Mouse (Mus musculus) spleen, adult 18-20 months (tissue): ENCODE data around the gene 4930467E23Rik.
"Not testable (repeated sequence)": the region's sequence is repeated elsewhere in the genome, so short reads cannot be mapped to it uniquely, and the experiment has no call there.

Source experiments
- DNase-seq, 2 experiments: peaks; one replicate each; pipeline ENCODE4 v3.0.0; 2022; ENCODE audit warnings: mixed read lengths in 2 of 2

4930467E23Rik gene

DNA sequence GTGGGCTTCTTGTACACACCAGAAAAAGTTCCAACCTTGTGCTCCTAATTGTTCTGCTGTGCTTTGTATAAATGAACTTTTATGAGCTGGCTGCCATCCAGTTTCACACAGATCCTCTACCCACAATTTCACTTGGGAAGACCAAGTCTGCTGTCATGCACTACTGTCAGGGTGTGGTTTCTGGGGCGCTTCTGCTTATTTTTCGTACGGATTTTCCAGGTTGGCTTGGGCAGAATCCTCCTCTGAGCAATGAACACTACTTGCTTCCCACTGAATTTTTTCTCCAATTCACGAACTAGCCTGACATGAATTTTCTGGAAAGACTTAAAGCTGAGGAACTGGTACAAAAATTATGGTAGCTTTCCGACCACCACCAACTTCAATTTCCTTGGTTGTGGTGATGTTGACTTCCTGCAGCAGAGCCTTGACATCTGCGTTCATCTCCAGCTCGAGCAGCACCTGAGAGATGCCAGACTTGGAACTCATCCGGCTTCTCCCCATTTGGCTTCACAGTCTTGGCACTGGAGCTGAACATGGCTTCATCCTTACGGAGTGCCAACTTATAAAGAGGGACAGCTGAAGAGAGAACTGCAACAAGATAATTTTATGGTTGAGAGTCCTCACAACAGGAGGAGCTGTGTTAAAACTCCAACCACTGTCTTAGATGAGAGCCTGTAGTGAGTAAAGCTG is 18.1 kb upstream of the 4930467E23Rik start:
- DNase-seq, result not testable (repeated sequence)

DNA sequence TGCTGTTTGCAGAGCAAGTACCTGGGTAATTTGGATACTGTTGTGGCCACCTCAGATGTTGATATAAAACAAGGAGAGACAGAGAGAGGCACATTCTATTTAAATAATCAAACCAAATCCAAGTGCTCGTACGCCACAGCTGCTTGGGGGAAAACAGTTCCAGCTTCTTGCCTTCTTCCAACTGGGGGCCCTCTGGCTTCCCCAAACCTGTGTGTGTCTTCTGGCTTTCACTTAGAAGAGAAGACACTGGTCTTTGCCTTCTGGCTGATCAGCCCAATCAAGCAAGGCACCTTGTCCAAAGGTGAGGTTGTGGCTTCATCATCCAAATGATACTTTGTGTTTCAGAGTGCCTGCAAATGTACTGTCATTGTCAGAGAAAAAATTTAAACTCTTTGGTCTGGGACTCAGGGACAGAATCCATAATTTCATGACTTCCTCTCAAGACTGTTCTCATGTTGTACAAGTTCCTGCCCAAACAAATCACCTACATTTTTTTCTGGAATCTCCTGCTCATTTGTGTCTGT is 17.1 kb upstream of the 4930467E23Rik start:
- not testable (repeated sequence) for DNase-seq

DNA sequence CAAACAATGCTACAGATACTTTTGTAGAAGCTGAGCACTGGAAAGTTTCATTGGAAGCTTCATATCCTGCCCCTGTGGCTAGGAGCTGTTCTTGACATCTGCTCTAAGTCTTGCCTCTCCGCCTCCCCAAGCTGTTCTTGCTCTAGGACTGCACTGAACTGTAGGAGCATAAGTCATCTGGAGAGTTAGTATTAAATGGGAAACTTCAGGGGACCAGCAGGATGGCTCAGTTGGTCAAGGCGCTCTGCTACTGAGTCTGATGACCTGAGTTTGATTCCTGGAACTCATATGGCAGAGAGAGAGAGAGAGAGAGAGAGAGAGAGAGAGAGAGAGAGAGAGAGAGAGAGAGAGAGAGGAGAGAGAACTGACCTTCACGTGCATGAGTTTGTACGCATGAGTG is 16.6 kb upstream of the 4930467E23Rik start:
- not testable (repeated sequence) for DNase-seq

DNA sequence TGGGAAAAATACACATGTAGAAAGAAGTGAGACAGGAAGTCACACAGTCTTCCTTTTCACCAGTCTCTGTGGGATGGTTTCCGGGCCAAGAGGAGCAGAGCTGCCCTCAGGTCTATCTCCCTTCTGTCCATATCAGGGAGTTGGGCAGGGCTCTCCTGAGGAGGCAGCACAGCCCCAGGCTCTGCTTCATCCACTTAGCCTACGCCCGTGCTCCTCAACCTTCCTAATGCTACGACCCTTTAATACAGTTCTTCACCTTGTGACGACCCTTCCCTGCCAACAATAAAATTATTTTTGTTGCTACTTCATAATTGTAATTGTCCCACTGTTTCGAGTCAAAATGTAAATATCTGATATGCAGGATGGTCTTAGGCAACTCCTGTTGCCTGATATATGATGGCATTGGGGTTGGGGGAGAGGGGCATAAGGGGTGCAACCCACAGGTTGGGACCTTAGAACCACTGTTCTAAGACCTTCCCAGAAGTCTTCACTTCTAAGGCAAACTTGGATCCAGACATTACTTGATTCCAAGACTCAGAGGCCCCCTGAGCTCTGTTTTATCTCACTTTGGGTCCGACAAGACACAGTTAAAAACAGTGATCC is 16.0 kb upstream of the 4930467E23Rik start:
- DNase-seq, result peak in 1 of 2 experiments; percentile 37

GRCm38 (mm10) chr8:19714426-19714825 is 14.9 kb upstream of the 4930467E23Rik start:
- DNase-seq, result not testable (repeated sequence)

DNA sequence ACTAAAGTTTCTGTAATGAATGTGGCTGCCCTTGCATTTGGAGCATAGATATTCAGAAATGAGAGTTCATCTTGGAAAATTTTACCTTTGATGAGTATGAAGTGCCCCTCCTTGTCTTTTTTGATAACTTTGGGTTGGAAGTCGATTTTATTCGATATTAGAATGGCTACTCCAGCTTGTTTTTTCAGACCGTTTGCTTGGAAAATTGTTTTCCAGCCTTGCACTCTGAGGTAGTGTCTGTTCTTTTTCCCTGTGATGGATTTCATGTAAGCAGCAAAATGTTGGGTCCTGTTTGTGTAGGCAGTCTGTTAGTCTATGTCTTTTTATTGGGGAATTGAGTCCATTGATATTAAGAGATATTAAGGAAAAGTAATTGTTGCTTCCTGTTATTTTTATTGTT is 14.1 kb upstream of the 4930467E23Rik start:
- DNase-seq, result not testable (repeated sequence)

GRCm38 (mm10) chr8:19717851-19718250 is 11.5 kb upstream of the 4930467E23Rik start:
- DNase-seq, result not testable (repeated sequence)

DNA sequence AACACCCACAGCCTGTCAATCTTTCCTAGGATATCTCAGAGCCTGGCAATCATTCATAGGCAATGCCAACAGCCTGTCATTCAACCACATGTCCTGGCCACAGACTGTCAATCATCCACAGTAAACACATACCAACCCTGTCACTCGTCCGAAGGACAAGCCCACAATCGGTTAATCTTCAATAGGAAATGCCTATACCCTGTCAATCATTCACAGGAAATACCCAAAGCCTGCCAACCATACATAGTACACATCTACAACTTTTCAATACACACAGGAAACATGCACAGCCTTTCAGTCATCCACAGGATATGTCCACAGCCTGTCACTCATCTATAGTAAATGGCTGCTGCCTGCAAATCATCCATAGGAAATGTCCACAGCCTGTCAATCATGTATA is 9.9 kb upstream of the 4930467E23Rik start:
- not testable (repeated sequence) for DNase-seq

- DNase-seq, result not testable (repeated sequence)
Measured at GRCm38 (mm10) chr8:19724871-19725270, 4.5 kb upstream of the 4930467E23Rik start.

GRCm38 (mm10) chr8:19751773-19752172 is 22.4 kb downstream of the 4930467E23Rik start:
- not testable (repeated sequence) for DNase-seq

GRCm38 (mm10) chr8:19754178-19754577 is 24.8 kb downstream of the 4930467E23Rik start:
- DNase-seq, result not testable (repeated sequence)

- DNase-seq, result not testable (repeated sequence)
Measured at GRCm38 (mm10) chr8:19754961-19755360, 25.6 kb downstream of the 4930467E23Rik start.

GRCm38 (mm10) chr8:19761660-19762059 is 32.3 kb downstream of the 4930467E23Rik start:
- not testable (repeated sequence) for DNase-seq

- peak in 1 of 2 experiments; percentile 53 for DNase-seq
Measured at GRCm38 (mm10) chr8:19762860-19763592, 33.6 kb downstream of the 4930467E23Rik start.

- peak in 1 of 2 experiments; percentile 50 for DNase-seq
Measured at GRCm38 (mm10) chr8:19765531-19765930, 36.2 kb downstream of the 4930467E23Rik start.

- DNase-seq, result not testable (repeated sequence)
Measured at GRCm38 (mm10) chr8:19773461-19773860, 44.1 kb downstream of the 4930467E23Rik start.

GRCm38 (mm10) chr8:19776311-19776710 is 46.9 kb downstream of the 4930467E23Rik start:
- DNase-seq, result not testable (repeated sequence)

DNA sequence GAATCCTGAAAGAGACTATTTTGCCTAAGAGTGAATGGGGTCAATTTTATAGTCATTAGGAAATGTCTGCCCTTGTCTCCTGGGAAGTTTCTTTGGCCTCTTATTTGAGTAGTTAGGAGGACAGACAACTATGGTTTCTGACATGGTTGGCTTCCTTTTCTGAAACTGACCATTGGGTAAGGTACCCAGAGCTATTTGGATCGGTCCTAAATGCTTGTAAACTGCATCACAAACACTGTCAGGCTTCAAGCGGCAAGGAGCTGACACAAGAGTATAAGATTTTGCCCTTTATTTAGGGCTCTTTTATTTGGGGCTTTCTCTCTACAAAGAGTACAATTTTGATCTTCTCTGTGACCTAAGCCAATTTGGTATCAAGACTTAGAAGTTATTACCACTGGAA is 48.1 kb downstream of the 4930467E23Rik start:
- not testable (repeated sequence) for DNase-seq

DNA sequence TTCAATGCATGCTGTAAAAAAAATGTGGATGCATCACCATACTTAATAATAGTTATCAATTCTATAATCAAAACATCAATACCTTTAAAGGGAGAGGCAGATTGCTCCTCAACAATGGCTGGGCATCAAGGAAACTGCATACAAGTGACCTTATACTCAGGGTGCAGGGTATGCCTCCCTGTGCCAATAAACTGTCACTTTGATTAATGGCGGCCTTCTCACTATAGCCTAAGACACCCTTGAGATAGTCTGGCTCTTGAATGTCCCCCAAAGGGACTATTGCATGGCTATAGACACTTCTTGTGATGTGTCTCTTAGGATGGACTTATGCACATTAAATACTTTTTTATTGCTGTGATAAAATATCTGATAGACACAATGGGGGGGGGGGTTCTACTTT is 48.8 kb downstream of the 4930467E23Rik start:
- not testable (repeated sequence) for DNase-seq

DNA sequence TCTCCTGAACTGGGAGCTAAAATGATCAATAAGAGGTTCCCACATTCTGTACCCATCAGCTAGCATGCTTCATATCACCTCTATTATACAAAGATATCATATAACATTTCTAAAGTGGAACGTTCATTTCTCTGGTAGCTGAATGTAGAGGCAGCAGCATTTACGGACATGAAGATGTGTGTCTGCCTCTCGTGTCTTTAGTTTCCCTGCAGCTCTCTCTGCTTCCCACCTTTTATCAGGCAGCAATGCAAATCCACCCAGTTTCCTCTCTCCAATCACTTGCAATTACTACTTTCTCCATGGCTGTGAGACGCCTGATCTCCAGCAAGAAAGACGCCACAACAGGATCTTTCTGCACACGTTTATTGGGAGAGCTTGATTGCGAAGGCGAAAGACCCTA is 49.5 kb downstream of the 4930467E23Rik start:
- not testable (repeated sequence) for DNase-seq

DNA sequence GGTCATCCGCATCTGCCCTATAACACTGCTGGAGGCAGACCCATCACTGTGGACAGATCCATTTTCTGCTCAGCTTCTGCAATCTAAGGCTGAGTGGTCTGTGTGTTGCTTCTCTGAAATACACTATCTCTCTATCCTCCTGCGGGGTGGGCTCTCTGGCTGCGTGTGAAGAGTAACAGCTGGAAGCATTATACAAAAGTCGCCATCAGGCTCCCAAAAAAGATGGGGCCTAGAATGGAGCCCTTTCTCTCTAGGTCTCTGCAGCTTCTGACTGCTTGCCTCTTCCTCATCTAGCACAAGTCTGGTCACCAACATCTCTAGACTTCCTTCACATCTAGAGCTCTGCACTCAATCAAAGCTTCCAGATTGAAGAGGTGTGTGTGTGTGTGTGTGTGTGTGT is 50.8 kb downstream of the 4930467E23Rik start:
- DNase-seq, result not testable (repeated sequence)

- DNase-seq, result not testable (repeated sequence)
Measured at GRCm38 (mm10) chr8:19780658-19781057, 51.3 kb downstream of the 4930467E23Rik start.
